Mouse (Mus musculus): Measurements from ENCODE around the gene Creld1. TPM values are rescaled to one million over a fixed set of nuclear protein-coding genes. Genes with fewer than 3 reads are reported as not detected.

The Creld1 gene
- total and polyA plus RNA-seq, 3 experiments = 3.4 to 12.9 (median 4.3) TPM

DNA sequence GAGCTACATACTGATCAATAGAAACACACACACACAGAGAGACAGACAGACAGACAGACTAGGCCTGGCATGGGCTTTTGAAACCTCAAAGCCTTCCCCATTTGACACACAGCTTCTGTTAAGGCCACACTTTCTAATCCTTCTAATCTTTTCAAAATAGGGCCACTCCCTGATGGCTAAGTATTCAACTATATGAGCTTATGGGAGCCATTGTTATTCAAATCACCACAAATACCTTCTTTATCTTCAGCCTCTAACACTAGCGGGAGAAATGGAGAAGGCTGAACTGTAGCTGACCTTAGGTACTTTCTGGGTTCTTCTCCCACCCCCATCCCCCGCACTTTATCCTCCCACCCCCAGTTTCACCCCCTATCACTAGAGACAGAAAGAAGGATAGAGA lies 19.7 kb downstream of the Creld1 start:
- TF ChIP-seq MYC (IDR thresholded peaks at IDR 0.05; ENCODE audit: low read depth, low read length) (no peak), JUN (IDR thresholded peaks at IDR 0.05; ENCODE audit: insufficient read depth, low read depth, low read length) (no peak), ZC3H11A (IDR thresholded peaks at IDR 0.05; ENCODE audit: low read depth, low read length) (no peak), EP300 (IDR thresholded peaks at IDR 0.05; ENCODE audit: low read length) (no peak), ZNF384 (IDR thresholded peaks at IDR 0.05; ENCODE audit: low read depth, low read length) (no peak), POLR2AphosphoS2 (IDR thresholded peaks at IDR 0.05; ENCODE audit: low read depth, low read length) (no peak), SIN3A (IDR thresholded peaks at IDR 0.05; ENCODE audit: low read length) (no peak), TBP (conservative IDR thresholded peaks at IDR 0.05; ENCODE audit: low read depth, low read length) (no peak), ELF1 (IDR thresholded peaks at IDR 0.05; ENCODE audit: low read depth, low read length) (no peak), UBTF (IDR thresholded peaks at IDR 0.05; ENCODE audit: low read depth, low read length) (no peak), PAX5 (IDR thresholded peaks at IDR 0.05; ENCODE audit: low read length) (no peak), MAZ (IDR thresholded peaks at IDR 0.05; ENCODE audit: low read depth, low read length) (no peak), USF2 (conservative IDR thresholded peaks at IDR 0.05; ENCODE audit: low read depth, low read length) (no peak), E2F4 (IDR thresholded peaks at IDR 0.05; ENCODE audit: insufficient replicate concordance, low read depth, low read length) (no peak), RAD21 (IDR thresholded peaks at IDR 0.05; ENCODE audit: low read depth, low read length) (no peak), NRF1 (IDR thresholded peaks at IDR 0.05; ENCODE audit: low read depth, low read length) (no peak), MAFK (IDR thresholded peaks at IDR 0.05; ENCODE audit: insufficient replicate concordance, low read length) (no peak), NELFE (IDR thresholded peaks at IDR 0.05; ENCODE audit: low read depth, low read length) (no peak), MXI1 (IDR thresholded peaks at IDR 0.05; ENCODE audit: low read depth, low read length) (no peak)
- in situ Hi-C loops (cut with MboI; ENCODE audit: low pct_ligation_motif_present, low pct_unique_long_range_greater_than_20kb, low sequenced_read_pairs) (no loop called here), dilution Hi-C loops (cut with MboI; ENCODE audit: extremely low pct_ligation_motif_present, extremely low pct_unique_long_range_greater_than_20kb, low sequenced_read_pairs) (no loop called here)
- no peak overlapping the region for H3K9ac ChIP-seq (ENCODE audit: insufficient read depth, low read depth)
- no peak overlapping the region for H3K4me3 ChIP-seq (replicated peaks in 1 of 3; ENCODE audit: low read depth in 2 of 3, low read length in 2 of 3, poor library complexity in 1 of 3)
- H3K27me3 ChIP-seq (replicated peaks) = no peaks in the 10 kb centered on the region
- H3K79me2 ChIP-seq (replicated peaks; ENCODE audit: control insufficient read depth, extremely low read depth, insufficient read depth, poor library complexity, severe bottlenecking) = no peaks in the 10 kb centered on the region
- H3K27ac ChIP-seq (ENCODE audit: insufficient read depth, low read depth) = no peak overlapping the region
- DNase-seq (ENCODE audit: extremely low read depth) = no peak
- H3K36me3 ChIP-seq (replicated peaks in 1 of 2; ENCODE audit: control insufficient read depth in 1 of 2, insufficient read depth in 1 of 2, low read length in 1 of 2) = no peaks in the 10 kb centered on the region
- H3K4me1 ChIP-seq (ENCODE audit: control insufficient read depth in 1 of 2, insufficient read depth in 2 of 2) = peaks cover 0 to 10% of the 10 kb centered on the region in 2 experiments; a peak in 2 of 4 replicates
- H3K9me3 ChIP-seq (replicated peaks; ENCODE audit: low read length) = no peaks in the 10 kb centered on the region
- no peak overlapping the region for H3K4me2 ChIP-seq (ENCODE audit: insufficient read depth, low read depth, poor library complexity, severe bottlenecking)

DNA sequence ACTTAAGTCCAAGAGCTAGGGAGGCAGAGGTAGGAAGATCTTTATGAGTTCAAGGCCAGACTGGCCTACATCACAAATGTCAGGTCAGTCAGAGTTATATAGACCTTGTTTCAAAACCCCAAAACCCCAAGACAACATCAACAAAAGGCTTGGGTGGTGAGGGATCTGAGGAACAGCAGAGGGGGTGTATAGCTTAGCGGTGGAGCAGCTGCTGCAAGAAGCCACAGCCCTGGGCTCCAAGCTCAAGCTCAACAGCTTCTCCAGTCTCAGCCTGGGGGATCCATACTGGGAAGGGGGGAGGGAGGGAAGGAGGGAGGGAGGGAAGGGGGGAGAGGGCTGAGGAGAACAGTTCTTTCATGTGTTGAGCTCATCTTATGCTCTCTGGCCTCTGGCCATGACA lies 22.6 kb downstream of the Creld1 start:
- Histone ChIP-seq H3K79me2 (replicated peaks; ENCODE audit: control insufficient read depth, extremely low read depth, insufficient read depth, poor library complexity, severe bottlenecking) (no peaks in the 10 kb centered on the region), H3K36me3 (replicated peaks in 1 of 2; ENCODE audit: control insufficient read depth in 1 of 2, insufficient read depth in 1 of 2, low read length in 1 of 2) (no peaks in the 10 kb centered on the region), H3K9me3 (replicated peaks; ENCODE audit: low read length) (no peaks in the 10 kb centered on the region), H3K4me3 (replicated peaks in 1 of 3; ENCODE audit: low read depth in 2 of 3, low read length in 2 of 3, poor library complexity in 1 of 3) (no peak overlapping the region), H3K9ac (ENCODE audit: insufficient read depth, low read depth) (no peak overlapping the region), H3K27me3 (replicated peaks) (no peaks in the 10 kb centered on the region), H3K4me1 (ENCODE audit: control insufficient read depth in 1 of 2, insufficient read depth in 2 of 2) (no peaks in the 10 kb centered on the region; a peak in 1 of 4 replicates), H3K4me2 (ENCODE audit: insufficient read depth, low read depth, poor library complexity, severe bottlenecking) (no peak overlapping the region), H3K27ac (ENCODE audit: insufficient read depth, low read depth) (no peak overlapping the region)
- in situ Hi-C loops (cut with MboI; ENCODE audit: low pct_ligation_motif_present, low pct_unique_long_range_greater_than_20kb, low sequenced_read_pairs) = no loop called here
- TF ChIP-seq CHD1 (IDR thresholded peaks at IDR 0.05; ENCODE audit: low read depth, low read length) (no peak), RCOR1 (conservative IDR thresholded peaks at IDR 0.05; ENCODE audit: low read depth, low read length) (no peak), ZKSCAN1 (IDR thresholded peaks at IDR 0.05; ENCODE audit: borderline replicate concordance, low read depth, low read length) (no peak), ZMIZ1 (IDR thresholded peaks at IDR 0.05; ENCODE audit: low read depth, low read length) (no peak), PAX5 (IDR thresholded peaks at IDR 0.05; ENCODE audit: low read length) (no peak), SIN3A (IDR thresholded peaks at IDR 0.05; ENCODE audit: low read length) (no peak), ETS1 (conservative IDR thresholded peaks at IDR 0.05; ENCODE audit: low read depth, low read length) (no peak), MXI1 (IDR thresholded peaks at IDR 0.05; ENCODE audit: low read depth, low read length) (no peak), POLR2AphosphoS2 (IDR thresholded peaks at IDR 0.05; ENCODE audit: low read depth, low read length) (no peak)
- DNase-seq (ENCODE audit: extremely low read depth) = no peak
- dilution Hi-C loops (cut with MboI; ENCODE audit: extremely low pct_ligation_motif_present, extremely low pct_unique_long_range_greater_than_20kb, low sequenced_read_pairs) = no loop called here

Measured in CH12.LX (cell line).